Mouse (Mus musculus) midbrain, embryonic 12.5 days (tissue): ENCODE results near the gene Cdc42ep1. TPM values are rescaled to one million over a fixed set of nuclear protein-coding genes. Genes with fewer than 3 reads are reported as not detected.
"Not testable (repeated sequence)": the region's sequence is repeated elsewhere in the genome, so short reads cannot be mapped to it uniquely, and the experiment has no call there.

ENCODE experiments used
- ATAC-seq: fragments of 200-750 bp; cut with Nextera tagmentation; 2 replicates; pipeline ENCODE4 v1.8.0; 2017; ENCODE audit warnings: low read depth, moderate TSS enrichment, moderate library complexity; ENCODE audit not compliant: low FRiP score
- H3K27ac ChIP-seq: fragments of 300-500 bp; sonication (generic); replicated peaks from 2 replicates; pipeline ENCODE4 v1.5.1; 2016; ENCODE audit warnings: mild to moderate bottlenecking
- H3K27me3 ChIP-seq: fragments of 300-500 bp; sonication (generic); 2 replicates; pipeline ENCODE4 v1.6.1; 2016; ENCODE audit warnings: mild to moderate bottlenecking
- H3K36me3 ChIP-seq: fragments of 300-500 bp; sonication (generic); 2 replicates; pipeline ENCODE4 v1.6.1; 2016
- H3K4me1 ChIP-seq: fragments of 300-500 bp; sonication (generic); 2 replicates; pipeline ENCODE4 v1.6.1; 2016
- H3K4me2 ChIP-seq: fragments of 300-500 bp; sonication (generic); replicated peaks from 2 replicates; pipeline ENCODE4 v1.6.1; 2016; ENCODE audit warnings: mild to moderate bottlenecking, moderate library complexity
- H3K4me3 ChIP-seq: fragments of 300-500 bp; sonication (generic); 2 replicates; pipeline ENCODE4 v1.5.1; 2016; ENCODE audit warnings: mild to moderate bottlenecking
- H3K9ac ChIP-seq: fragments of 300-500 bp; sonication (generic); replicated peaks from 2 replicates; pipeline ENCODE4 v1.6.1; 2016; ENCODE audit warnings: mild to moderate bottlenecking, moderate library complexity
- H3K9me3 ChIP-seq: fragments of 300-500 bp; sonication (generic); 2 replicates; pipeline ENCODE4 v1.6.1; 2016; ENCODE audit warnings: mild to moderate bottlenecking
- WGBS: fragments of 180-500 bp; shearing (Covaris S2); methylation state at CpG from one replicate; pipeline ENCODE4 v1.1.7; 2016; 5-methylcytosine and 5-hydroxymethylcytosine counted together
- polyA plus RNA-seq: library from polyadenylated mRNA; unstranded; fragments of >200 nt; fragmentation: Nextera tagmentation; extraction: Ambion mirVana; gene quantifications from 2 replicates; pipeline ENCODE4 v1.2.1, GENCODE M21; 2016

Gene Cdc42ep1
- polyA plus RNA-seq, 1 experiment from 2014 or later, result 11.9 TPM

DNA sequence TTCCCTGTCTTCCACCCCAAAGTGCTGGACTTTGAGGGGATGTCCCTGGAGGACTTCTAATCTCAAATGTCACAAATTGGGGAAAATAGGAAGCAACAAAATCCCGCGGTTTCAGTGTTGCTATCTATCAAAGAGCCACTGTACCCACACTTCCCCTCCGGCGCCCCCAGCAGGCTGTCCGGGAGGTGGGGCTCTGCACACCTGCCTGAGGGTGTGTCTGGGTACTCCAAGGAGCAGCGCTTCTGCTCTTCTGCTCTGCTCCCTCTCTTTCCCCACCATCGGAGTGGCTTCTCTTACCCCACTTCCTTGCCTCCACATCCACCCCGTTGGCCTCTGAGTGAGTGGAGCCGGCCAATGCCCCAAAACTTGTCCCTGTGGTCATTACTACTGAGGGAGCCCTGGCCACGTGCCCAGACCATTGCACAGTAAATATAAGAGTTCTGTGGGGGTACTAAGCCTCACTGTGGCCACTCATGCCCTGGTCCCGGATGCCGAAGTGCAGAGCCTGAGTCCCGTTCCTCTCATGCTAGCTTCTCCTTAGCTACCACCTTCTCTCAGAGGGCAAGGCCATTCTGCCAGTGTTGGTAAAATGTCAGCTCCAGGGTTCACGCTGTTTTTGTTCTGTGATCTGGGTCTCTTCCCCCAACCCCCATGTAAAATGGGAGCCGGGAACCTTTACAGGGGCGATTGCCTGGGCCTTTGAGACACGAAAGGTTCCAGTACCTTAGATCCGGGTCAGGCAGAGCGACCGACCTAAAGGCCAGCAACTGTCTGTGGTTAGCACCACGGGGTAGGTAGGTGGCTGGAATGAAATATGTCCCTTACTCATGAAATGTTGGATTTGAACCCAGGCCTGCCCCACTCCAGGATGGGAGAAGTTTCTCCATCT is 1.4 kb downstream of the Cdc42ep1 start:
- H3K27ac ChIP-seq, result 0 out of 2 replicates have a peak overlapping the region, but pooled peaks have one; percentile 2
- 0 out of 2 replicates have a peak overlapping the region, but pooled peaks have one; percentile 61 for H3K9ac ChIP-seq
- WGBS, result 44% methylated on average over 21 of the region's 21 CpGs
- peaks cover 76% of the 10 kb centered on the region for H3K27me3 ChIP-seq
- peak overlapping the region; percentile 83 for H3K4me2 ChIP-seq
- H3K4me1 ChIP-seq, result peaks cover 32% of the 10 kb centered on the region
- H3K36me3 ChIP-seq, result no peaks in the 10 kb centered on the region
- ATAC-seq, result no peak
- no peaks in the 10 kb centered on the region for H3K9me3 ChIP-seq
- peak overlapping the region; percentile 51; the same call in 1 of the 2 replicates for H3K4me3 ChIP-seq

DNA sequence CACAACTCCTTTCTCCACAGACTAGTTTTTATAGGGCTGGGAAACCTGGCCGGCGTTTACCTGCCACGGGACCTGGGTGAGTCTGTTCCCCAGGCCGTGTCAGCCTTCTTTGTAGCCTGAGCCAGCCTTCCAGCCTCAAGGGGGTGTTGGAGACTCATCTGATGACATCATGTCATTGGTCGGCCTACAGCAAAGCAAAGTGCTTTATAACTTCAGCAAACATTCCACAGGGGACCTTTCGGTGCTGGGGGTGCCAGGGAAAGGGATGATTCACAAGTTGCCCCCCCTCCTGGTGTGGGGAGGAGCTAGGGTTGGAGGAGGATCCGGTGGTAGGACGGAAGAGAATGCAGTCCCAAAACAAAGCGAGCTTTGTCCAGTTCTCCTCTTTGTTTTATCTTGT is 2.4 kb downstream of the Cdc42ep1 start:
- no peak overlapping the region for H3K9ac ChIP-seq
- H3K4me1 ChIP-seq, result peaks cover 25% of the 10 kb centered on the region
- no peaks in the 10 kb centered on the region for H3K9me3 ChIP-seq
- no peak overlapping the region for H3K4me2 ChIP-seq
- H3K27me3 ChIP-seq, result peaks cover 83% of the 10 kb centered on the region
- no peaks in the 10 kb centered on the region for H3K36me3 ChIP-seq
- 44% methylated on average over 9 of the region's 9 CpGs for WGBS
- H3K27ac ChIP-seq, result no peak overlapping the region
- no peak for ATAC-seq
- no peak overlapping the region for H3K4me3 ChIP-seq

DNA sequence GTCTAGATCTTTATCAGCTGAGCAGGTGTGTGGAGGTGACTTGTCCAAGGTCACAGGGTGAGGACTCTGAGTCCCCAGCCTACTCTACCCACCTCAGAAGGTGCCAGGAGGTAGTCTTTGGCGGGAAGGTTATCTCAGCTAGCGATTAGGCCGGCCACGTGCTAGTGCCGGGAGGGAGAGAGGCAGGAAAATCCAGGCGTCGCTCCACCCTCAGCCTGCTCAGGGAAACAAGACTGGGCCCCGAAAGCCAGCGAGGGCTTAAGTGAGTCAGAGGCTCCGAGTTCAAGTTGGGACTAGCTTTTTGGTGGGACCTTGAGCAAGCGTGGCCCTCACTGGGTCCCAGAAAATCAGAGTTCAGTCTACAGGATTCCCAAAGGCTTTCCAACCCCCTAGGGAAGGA is 2.9 kb downstream of the Cdc42ep1 start:
- Histone ChIP-seq H3K27me3 (peaks cover 79% of the 10 kb centered on the region), H3K9me3 (no peaks in the 10 kb centered on the region), H3K4me1 (peaks cover 20% of the 10 kb centered on the region), H3K36me3 (no peaks in the 10 kb centered on the region), H3K9ac (no peak overlapping the region), H3K27ac (no peak overlapping the region), H3K4me3 (no peak overlapping the region), H3K4me2 (no peak overlapping the region)
- 76% methylated on average over 11 of the region's 11 CpGs for WGBS
- ATAC-seq, result no peak

DNA sequence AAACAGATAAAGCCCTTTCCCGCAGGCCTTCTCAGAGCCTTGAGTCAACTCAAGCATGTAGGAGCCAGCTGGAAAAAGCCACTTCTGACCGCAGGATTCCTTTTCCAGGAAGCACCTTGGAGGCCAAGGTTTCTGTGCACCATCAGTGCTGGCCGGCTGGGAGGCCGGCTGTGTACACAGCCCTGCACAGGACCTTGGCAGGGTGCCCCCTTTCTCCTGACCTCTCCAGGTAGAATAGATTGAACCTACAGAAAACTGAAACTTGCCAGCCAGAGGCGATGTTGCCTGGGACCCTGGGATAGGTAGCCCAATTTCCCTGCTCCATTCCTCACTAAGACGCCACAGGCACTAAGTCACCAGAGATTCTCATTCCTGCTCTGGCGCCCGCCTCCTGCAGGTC is 3.4 kb downstream of the Cdc42ep1 start:
- Histone ChIP-seq H3K27me3 (peaks cover 77% of the 10 kb centered on the region), H3K4me1 (peaks cover 17% of the 10 kb centered on the region), H3K27ac (no peak overlapping the region)

DNA sequence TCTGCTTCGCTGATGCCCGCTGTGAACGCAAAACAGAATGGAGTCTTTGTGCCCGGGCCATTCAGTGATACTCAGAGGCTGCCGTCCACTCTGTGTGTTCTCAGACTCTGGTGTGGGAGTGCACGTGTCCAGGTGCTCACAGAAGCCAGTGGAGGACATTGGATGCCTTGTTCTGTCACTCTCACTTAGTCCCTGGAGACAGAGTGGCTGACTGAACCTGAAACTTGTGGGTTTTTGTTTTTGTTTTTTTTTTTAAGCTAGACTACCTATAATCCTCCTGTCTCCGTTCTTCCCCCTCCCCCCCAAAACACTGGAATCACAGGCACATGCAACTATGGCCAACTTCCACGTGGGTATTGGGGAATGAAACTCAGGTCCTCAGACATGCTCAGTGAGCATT is 3.9 kb downstream of the Cdc42ep1 start:
- 90% methylated on average over 8 of the region's 8 CpGs for WGBS
- H3K9ac ChIP-seq, result no peak overlapping the region
- no peaks in the 10 kb centered on the region for H3K36me3 ChIP-seq
- no peaks in the 10 kb centered on the region for H3K9me3 ChIP-seq
- no peak overlapping the region for H3K27ac ChIP-seq
- peaks cover 17% of the 10 kb centered on the region for H3K4me1 ChIP-seq
- H3K27me3 ChIP-seq, result peaks cover 72% of the 10 kb centered on the region
- no peak overlapping the region for H3K4me3 ChIP-seq
- ATAC-seq, result no peak
- no peak overlapping the region for H3K4me2 ChIP-seq

More for the DNA sequence above, 3.4 kb downstream of the Cdc42ep1 start:
- H3K4me2 ChIP-seq, result no peak overlapping the region
- H3K36me3 ChIP-seq, result no peaks in the 10 kb centered on the region
- H3K9me3 ChIP-seq, result no peaks in the 10 kb centered on the region
- no peak overlapping the region for H3K4me3 ChIP-seq
- WGBS, result 89% methylated on average over 8 of the region's 8 CpGs
- H3K9ac ChIP-seq, result no peak overlapping the region
- ATAC-seq, result no peak

DNA sequence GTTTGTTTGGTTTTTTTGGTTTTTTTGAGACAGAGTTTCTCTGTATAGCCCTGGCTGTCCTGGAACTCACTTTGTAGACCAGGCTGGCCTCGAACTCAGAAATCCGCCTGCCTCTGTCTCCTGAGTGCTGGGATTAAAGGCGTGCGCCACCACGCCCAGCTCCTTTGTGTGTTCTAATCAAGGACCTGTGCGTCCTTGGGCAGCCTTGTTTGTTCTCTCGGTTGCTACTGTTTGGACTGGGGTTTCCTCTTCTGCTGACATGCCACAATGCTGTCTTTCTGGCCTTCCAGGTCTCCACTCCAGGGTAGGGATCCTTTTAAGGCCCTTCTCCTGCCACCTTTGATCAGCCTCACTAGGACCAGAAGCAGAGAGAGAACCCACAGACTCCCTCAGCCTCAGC is 4.4 kb downstream of the Cdc42ep1 start:
- Histone ChIP-seq H3K27me3 (peaks cover 67% of the 10 kb centered on the region), H3K4me1 (peaks cover 21% of the 10 kb centered on the region)
- H3K9me3 ChIP-seq, H3K4me2 ChIP-seq, H3K36me3 ChIP-seq, H3K4me3 ChIP-seq, H3K9ac ChIP-seq, ATAC-seq, H3K27ac ChIP-seq: not testable (repeated sequence)
- 83% methylated on average over 7 of the region's 7 CpGs for WGBS

DNA sequence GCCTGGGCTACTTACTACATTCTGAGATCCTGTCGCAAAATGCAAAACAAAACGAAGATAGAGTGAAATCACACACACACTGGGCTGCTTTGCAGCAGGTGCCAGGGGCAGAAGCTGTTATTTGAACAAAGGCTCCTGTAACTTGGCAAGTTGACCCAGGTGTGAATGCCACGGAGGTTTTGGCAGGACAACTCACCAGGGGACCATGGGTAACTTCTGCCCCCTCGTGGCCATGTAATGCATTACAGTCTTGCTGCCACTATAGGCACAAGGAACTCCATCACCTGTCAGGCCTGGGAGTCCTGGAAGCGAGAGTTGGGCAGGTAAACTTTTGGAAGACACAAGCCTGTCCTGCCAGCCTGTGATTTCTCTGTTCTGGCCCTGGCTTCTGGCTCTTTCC is 6.0 kb downstream of the Cdc42ep1 start:
- H3K4me1 ChIP-seq, result peaks cover 10% of the 10 kb centered on the region; the same call in 1 of the 2 replicates

DNA sequence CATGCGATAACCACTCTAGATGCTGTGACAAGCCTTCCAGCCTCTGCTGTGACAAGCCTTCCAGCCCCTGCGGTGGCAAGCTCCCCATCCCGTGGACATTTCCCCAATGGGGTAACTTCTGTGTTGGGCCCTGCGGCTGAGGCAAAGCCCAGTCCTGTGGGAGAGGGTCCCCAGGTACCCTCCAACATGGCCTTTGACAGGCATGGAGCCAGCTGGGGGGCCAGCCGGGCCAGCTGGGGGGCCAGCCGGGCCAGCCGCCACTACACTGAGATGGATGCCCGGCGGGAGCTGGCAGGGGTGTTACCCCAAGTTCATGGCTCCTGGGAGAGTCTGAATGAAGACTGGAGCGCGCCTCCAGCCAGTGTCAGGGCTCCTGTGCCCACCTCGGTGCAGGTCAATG is 7.1 kb downstream of the Cdc42ep1 start:
- Histone ChIP-seq H3K4me1 (peaks cover 10% of the 10 kb centered on the region; the same call in 1 of the 2 replicates), H3K27ac (no peak overlapping the region)

More for the DNA sequence above, 6.0 kb downstream of the Cdc42ep1 start:
- Histone ChIP-seq H3K9ac (no peak overlapping the region), H3K36me3 (no peaks in the 10 kb centered on the region), H3K27me3 (peaks cover 55% of the 10 kb centered on the region), H3K4me3 (no peak overlapping the region), H3K9me3 (no peaks in the 10 kb centered on the region), H3K4me2 (no peak overlapping the region), H3K27ac (no peak overlapping the region)
- WGBS, result 35% methylated on average over 5 of the region's 5 CpGs
- ATAC-seq, result no peak

DNA sequence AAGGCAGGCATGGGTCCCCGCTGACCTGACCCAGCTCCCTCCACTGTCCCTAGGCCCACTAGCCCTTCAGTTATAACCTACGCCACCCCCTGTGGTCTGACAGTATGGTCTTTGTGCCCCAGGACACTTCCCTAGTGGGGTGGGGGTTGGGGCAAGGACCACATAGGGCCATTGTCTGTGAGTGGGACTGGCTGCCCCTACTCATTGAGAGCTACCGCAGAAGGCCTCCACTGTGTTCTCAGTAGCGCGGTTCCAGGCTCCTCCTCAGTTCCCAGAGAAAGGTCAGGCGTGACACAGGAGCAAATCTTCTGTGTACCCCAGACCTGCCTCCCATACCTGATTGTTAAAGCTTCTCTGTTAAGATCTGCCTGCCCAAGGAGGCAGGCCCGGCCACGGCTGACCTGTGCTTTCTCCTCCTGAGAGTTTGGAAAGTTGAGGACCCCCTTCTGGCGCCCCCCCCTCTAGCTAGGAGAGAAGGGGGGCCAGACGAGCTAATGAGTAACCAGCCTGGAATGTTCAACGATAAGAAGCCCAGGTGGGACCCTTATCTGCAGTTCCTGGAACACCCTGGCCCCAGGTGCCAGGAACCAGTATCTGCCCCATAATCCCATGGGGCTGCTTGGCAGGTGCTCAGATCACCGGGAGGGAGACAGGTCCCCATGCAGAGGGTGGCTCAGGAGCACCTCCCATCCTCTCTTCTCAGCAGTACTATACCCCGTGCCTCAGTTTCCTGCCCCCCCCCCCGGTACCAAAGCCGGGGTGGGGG is 7.8 kb downstream of the Cdc42ep1 start:
- no peak overlapping the region for H3K9ac ChIP-seq
- WGBS, result 72% methylated on average over 15 of the region's 15 CpGs
- H3K27ac ChIP-seq, result no peak overlapping the region
- no peaks in the 10 kb centered on the region for H3K36me3 ChIP-seq
- H3K4me1 ChIP-seq, result peaks cover 7% of the 10 kb centered on the region; the same call in 1 of the 2 replicates
- ATAC-seq, result no peak
- no peaks in the 10 kb centered on the region for H3K9me3 ChIP-seq
- H3K4me2 ChIP-seq, result no peak overlapping the region
- H3K27me3 ChIP-seq, result peaks cover 40% of the 10 kb centered on the region
- H3K4me3 ChIP-seq, result no peak overlapping the region

More for the DNA sequence above, 7.1 kb downstream of the Cdc42ep1 start:
- H3K9ac ChIP-seq, result 0 out of 2 replicates have a peak overlapping the region, but pooled peaks have one; percentile 24
- no peak for ATAC-seq
- no peaks in the 10 kb centered on the region for H3K9me3 ChIP-seq
- peaks cover 45% of the 10 kb centered on the region for H3K27me3 ChIP-seq
- H3K4me3 ChIP-seq, result no peak overlapping the region
- 86% methylated on average over 12 of the region's 12 CpGs for WGBS
- H3K36me3 ChIP-seq, result no peaks in the 10 kb centered on the region
- H3K4me2 ChIP-seq, result no peak overlapping the region

DNA sequence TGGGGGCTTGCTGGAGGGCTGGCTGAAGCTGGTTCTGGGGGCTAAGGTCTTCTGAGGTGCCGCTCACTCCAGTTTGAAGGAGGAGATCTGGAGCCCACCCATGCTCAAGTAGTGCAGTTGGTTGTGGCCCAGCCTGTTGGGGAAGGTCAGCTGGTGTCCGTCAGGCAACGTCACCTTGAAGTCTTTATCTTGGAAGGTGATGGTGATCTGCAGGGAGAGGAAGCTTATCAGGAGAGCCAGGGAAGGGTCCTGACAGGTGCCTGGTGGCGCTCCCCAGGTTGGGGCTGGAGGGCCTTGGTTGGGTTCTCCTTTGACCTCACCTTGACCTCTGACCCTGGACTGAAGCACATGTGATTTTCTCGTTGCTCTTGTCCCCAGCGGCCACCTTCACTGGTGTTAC is 8.5 kb downstream of the Cdc42ep1 start:
- no peak overlapping the region for H3K4me3 ChIP-seq
- 77% methylated on average over 6 of the region's 6 CpGs for WGBS
- ATAC-seq, result no peak
- no peaks in the 10 kb centered on the region for H3K9me3 ChIP-seq
- no peak overlapping the region for H3K9ac ChIP-seq
- H3K27ac ChIP-seq, result no peak overlapping the region
- peaks cover 33% of the 10 kb centered on the region; the same call in 1 of the 2 replicates for H3K27me3 ChIP-seq
- H3K4me1 ChIP-seq, result peaks cover 7% of the 10 kb centered on the region; the same call in 1 of the 2 replicates
- no peak overlapping the region for H3K4me2 ChIP-seq
- no peaks in the 10 kb centered on the region for H3K36me3 ChIP-seq

DNA sequence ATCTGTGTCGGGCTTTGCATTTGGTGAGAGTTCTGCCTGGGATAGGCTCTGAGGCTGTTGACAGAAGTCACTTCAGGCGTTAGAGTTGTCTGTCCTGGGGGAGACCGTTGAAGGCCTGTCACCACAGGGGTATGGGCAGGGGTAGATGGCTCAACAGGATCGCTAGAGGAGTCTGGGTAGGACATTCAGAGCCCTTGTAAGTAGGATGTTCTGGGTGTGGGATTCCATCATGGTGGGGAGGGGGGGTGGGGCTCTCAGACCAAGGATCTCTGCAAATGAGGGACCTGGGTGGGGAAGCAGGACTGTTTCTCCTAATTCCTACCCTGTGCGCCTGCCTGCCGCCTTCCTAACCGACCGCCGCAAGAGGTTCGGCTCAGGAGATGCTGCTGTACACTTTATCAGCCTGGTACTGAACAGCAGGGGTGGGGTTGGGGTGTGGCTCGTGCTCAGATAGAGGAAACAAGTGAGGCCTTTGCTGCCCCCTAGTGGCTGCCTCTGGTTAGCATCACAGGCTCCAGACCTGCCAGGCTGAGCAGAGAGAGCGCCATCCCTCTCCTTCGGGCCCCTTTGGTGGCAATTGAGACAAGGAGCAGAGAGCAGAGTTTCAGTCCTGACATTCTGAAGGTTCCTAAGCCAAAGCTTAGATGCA is 9.2 kb downstream of the Cdc42ep1 start:
- peak overlapping the region; percentile 34; the same call in 1 of the 2 replicates for H3K4me2 ChIP-seq
- peaks cover 7% of the 10 kb centered on the region; the same call in 1 of the 2 replicates for H3K4me1 ChIP-seq
- H3K27ac ChIP-seq, result no peak overlapping the region
- no peak overlapping the region for H3K4me3 ChIP-seq
- WGBS, result 15% methylated on average over 13 of the region's 13 CpGs
- peak; percentile 85 for ATAC-seq
- H3K36me3 ChIP-seq, result no peaks in the 10 kb centered on the region
- 0 out of 2 replicates have a peak overlapping the region, but pooled peaks have one; percentile 11 for H3K9ac ChIP-seq
- H3K27me3 ChIP-seq, result peaks cover 29% of the 10 kb centered on the region; the same call in 1 of the 2 replicates
- no peaks in the 10 kb centered on the region for H3K9me3 ChIP-seq
